Mouse (Mus musculus) midbrain, embryonic 15.5 days (tissue): ENCODE results near the gene U2af1. TPM values are rescaled to one million over a fixed set of nuclear protein-coding genes. Genes with fewer than 3 reads are reported as not detected.
"Not testable (repeated sequence)": the region's sequence is repeated elsewhere in the genome, so short reads cannot be mapped to it uniquely, and the experiment has no call there.

Experiments
- ATAC-seq: fragments of 200-750 bp; cut with Nextera tagmentation; replicated peaks from 2 replicates; pipeline ENCODE4 v1.8.0; 2017; ENCODE audit warnings: moderate TSS enrichment
- H3K27ac ChIP-seq: fragments of 300-500 bp; sonication (generic); 2 replicates; pipeline ENCODE4 v1.5.1; 2015; ENCODE audit warnings: mild to moderate bottlenecking, inconsistent platforms
- H3K27me3 ChIP-seq: fragments of 300-500 bp; sonication (generic); replicated peaks from 2 replicates; pipeline ENCODE4 v1.6.1; 2015; ENCODE audit warnings: inconsistent platforms
- H3K36me3 ChIP-seq: fragments of 300-500 bp; sonication (generic); replicated peaks from 2 replicates; pipeline ENCODE4 v1.6.1; 2015; ENCODE audit warnings: inconsistent platforms
- H3K4me1 ChIP-seq: fragments of 300-500 bp; sonication (generic); 2 replicates; pipeline ENCODE4 v1.6.1; 2015; ENCODE audit warnings: inconsistent platforms
- H3K4me2 ChIP-seq: fragments of 300-500 bp; sonication (generic); 2 replicates; pipeline ENCODE4 v1.6.1; 2015; ENCODE audit warnings: inconsistent platforms, mild to moderate bottlenecking, moderate library complexity
- H3K4me3 ChIP-seq: fragments of 300-500 bp; sonication (generic); 2 replicates; pipeline ENCODE4 v1.5.1; 2015; ENCODE audit warnings: mild to moderate bottlenecking, inconsistent platforms
- H3K9ac ChIP-seq: fragments of 300-500 bp; sonication (generic); 2 replicates; pipeline ENCODE4 v1.6.1; 2015; ENCODE audit warnings: mild to moderate bottlenecking, inconsistent platforms
- H3K9me3 ChIP-seq: fragments of 300-500 bp; sonication (generic); 2 replicates; pipeline ENCODE4 v1.6.1; 2016; ENCODE audit warnings: inconsistent platforms
- WGBS: fragments of 180-500 bp; shearing (Covaris S2); methylation state at CpG from one replicate; pipeline ENCODE4 v1.1.7; 2015; ENCODE audit warnings: mixed read lengths; 5-methylcytosine and 5-hydroxymethylcytosine counted together
- polyA plus RNA-seq: library from polyadenylated mRNA; unstranded; fragments of >200 nt; fragmentation: Nextera tagmentation; extraction: Ambion mirVana; gene quantifications from 2 replicates; pipeline ENCODE4 v1.2.1, GENCODE M21; 2015

The U2af1 gene
- polyA plus RNA-seq, 1 experiment from 2014 or later: 217 TPM

DNA sequence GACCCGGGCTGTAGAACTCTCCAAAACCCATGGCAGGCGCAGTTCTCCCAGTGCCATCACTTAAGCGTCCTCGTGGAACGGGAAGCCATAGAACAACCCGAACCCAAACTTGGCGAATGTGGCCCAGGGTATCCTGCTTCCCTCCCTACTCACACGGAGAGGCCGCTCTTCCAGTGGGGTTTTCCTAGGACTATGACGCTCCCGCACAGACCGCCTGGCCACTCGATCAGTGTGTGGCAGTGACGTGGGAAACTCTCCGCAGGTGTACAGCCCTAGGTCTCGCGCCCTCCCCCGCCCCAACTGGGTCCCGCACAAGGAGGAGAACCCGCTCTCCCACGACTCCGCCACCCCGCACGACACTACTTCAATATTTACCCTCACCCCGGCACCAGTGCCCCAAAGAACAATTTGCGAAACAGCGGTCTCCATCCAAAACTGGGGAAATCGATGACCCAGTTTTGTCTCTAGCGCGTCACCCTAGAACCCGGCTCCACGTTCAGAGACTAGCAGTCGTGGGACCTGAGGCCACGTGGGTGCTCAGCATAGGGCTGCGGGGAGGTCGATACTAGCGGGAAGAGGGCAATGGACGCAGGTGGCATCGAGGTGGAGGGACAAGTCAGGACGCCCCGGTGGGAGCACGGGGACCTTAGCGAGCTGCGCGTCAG, 22.3 kb downstream of the U2af1 start:
- H3K4me3 ChIP-seq: peak overlapping the region; percentile 49
- ATAC-seq: peak; percentile 60
- H3K9me3 ChIP-seq: no peaks in the 10 kb centered on the region
- no peak overlapping the region for H3K27ac ChIP-seq
- H3K36me3 ChIP-seq: no peaks in the 10 kb centered on the region
- peak overlapping the region; percentile 97 for H3K4me2 ChIP-seq
- peak overlapping the region; percentile 33 for H3K9ac ChIP-seq
- H3K27me3 ChIP-seq: peaks cover 22% of the 10 kb centered on the region; the same call in 1 of the 2 replicates
- 5% methylated on average over 45 of the region's 45 CpGs for WGBS
- peaks cover 15% of the 10 kb centered on the region for H3K4me1 ChIP-seq

DNA sequence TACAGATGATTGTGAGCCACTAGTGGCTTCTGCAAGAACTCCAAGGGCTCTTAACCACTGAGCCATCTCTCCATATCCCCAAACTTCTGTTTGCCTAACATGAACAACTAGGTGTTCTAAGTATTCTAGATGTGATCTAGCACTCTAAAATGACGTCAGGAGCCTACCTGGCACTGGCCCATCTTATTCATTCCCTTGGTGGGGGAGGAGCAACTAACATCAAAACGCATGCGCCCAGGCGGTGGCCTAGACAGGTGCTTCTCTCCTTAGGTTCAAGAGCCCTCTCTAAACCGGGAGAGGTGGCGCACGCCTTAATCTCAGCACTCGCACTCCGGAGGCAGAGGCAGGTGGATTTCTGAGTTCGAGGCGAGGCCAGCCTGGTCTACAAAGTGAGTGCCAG, 22.9 kb downstream of the U2af1 start:
- Histone ChIP-seq H3K27ac (no peak overlapping the region), H3K36me3 (no peaks in the 10 kb centered on the region), H3K9ac (no peak overlapping the region), H3K9me3 (no peaks in the 10 kb centered on the region), H3K27me3 (peaks cover 22% of the 10 kb centered on the region; the same call in 1 of the 2 replicates), H3K4me2 (peak overlapping the region; percentile 97; the same call in 1 of the 2 replicates), H3K4me1 (peaks cover 15% of the 10 kb centered on the region), H3K4me3 (no peak overlapping the region)
- 68% methylated on average over 11 of the region's 11 CpGs for WGBS
- no peak for ATAC-seq

DNA sequence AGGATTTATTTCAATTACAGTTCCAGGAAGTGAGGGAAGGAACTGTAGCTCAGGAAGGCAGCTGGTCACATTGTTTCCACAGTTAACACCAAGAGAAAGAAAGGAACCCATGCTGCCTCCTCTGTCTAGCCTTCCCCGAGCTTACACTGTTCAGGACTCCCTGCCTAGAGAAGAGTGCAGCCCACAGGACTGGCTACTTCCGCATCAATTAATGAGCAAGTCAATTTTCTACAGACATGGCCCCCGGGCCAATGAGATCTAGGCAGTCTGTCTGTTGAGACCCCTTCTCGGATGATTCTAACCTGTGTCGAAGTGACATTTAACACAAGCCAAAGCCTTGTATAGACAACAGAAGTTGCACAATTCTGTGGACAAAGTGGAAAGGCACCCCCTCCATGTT, 23.8 kb downstream of the U2af1 start:
- peaks cover 15% of the 10 kb centered on the region for H3K4me1 ChIP-seq
- H3K27ac ChIP-seq: no peak overlapping the region
- no peak overlapping the region for H3K4me3 ChIP-seq
- peaks cover 22% of the 10 kb centered on the region; the same call in 1 of the 2 replicates for H3K27me3 ChIP-seq
- H3K9ac ChIP-seq: no peak overlapping the region
- H3K9me3 ChIP-seq: no peaks in the 10 kb centered on the region
- no peak for ATAC-seq
- WGBS: 71% methylated on average over 5 of the region's 5 CpGs
- H3K36me3 ChIP-seq: no peaks in the 10 kb centered on the region
- no peak overlapping the region for H3K4me2 ChIP-seq

DNA sequence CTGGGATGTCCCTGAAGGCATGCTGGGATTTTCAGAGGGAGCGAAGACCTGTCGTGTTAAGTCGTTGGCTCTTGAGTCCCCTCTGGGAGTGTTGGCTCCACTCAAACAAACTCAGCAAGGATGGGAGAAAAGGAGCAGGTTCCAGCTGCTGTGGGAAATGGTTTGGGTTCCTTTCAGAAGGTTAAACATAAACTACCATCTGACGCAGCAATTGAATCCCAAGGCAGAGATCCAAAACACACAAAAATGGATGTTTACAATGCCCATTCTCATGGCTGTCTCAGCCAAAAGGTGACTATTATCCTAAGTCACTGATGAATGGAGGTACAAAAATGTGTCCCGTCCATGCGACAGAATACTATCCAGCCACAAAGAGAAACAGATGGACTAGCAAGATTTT, 25.7 kb downstream of the U2af1 start:
- H3K9ac ChIP-seq: no peak overlapping the region
- no peaks in the 10 kb centered on the region for H3K36me3 ChIP-seq
- H3K9me3 ChIP-seq: no peaks in the 10 kb centered on the region
- no peak overlapping the region for H3K27ac ChIP-seq
- H3K4me3 ChIP-seq: no peak overlapping the region
- H3K4me1 ChIP-seq: peaks cover 15% of the 10 kb centered on the region
- no peak overlapping the region for H3K4me2 ChIP-seq
- 86% methylated on average over 6 of the region's 6 CpGs for WGBS
- no peak for ATAC-seq
- peaks cover 22% of the 10 kb centered on the region; the same call in 1 of the 2 replicates for H3K27me3 ChIP-seq

GRCm38 (mm10) chr17:31631081-31631800, 27.5 kb downstream of the U2af1 start:
- Histone ChIP-seq H3K9ac (no peak overlapping the region), H3K4me1 (peaks cover 2% of the 10 kb centered on the region), H3K36me3 (no peaks in the 10 kb centered on the region), H3K9me3 (no peaks in the 10 kb centered on the region), H3K27ac (no peak overlapping the region), H3K27me3 (peaks cover 10% of the 10 kb centered on the region; the same call in 1 of the 2 replicates), H3K4me2 (no peak overlapping the region), H3K4me3 (no peak overlapping the region)
- no peak for ATAC-seq
- 84% methylated on average over 10 of the region's 10 CpGs for WGBS

- no peak overlapping the region for H3K4me2 ChIP-seq
- H3K27ac ChIP-seq: no peak overlapping the region
- H3K4me3 ChIP-seq: no peak overlapping the region
- no peaks in the 10 kb centered on the region for H3K4me1 ChIP-seq
- no peaks in the 10 kb centered on the region for H3K36me3 ChIP-seq
- no peak for ATAC-seq
- H3K27me3 ChIP-seq: no peaks in the 10 kb centered on the region
- no peak overlapping the region for H3K9ac ChIP-seq
- H3K9me3 ChIP-seq: no peaks in the 10 kb centered on the region
- 91% methylated on average over 2 of the region's 2 CpGs for WGBS
Observed at GRCm38 (mm10) chr17:31627961-31628360, 30.7 kb downstream of the U2af1 start.

DNA sequence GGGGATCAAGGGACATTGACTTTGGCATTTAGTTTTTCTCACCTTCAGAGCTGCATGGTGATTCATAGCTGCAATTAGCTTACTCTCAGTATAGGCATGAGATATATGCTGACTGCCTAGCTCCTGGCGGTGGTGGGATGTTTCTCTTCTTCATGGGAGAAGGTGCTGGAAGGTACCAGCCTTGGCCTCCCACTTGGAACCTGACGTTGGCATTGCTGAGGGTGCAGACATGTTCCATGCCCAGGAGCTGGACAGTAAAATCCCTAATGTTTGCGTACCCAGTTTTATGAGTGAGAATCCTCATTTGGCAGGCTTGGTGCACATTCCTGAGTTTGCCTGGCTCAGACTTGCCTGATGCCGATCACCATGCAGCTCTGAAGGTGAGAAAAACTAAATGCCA, 35.6 kb downstream of the U2af1 start:
- no peak overlapping the region for H3K4me3 ChIP-seq
- no peaks in the 10 kb centered on the region for H3K4me1 ChIP-seq
- no peaks in the 10 kb centered on the region for H3K27me3 ChIP-seq
- H3K4me2 ChIP-seq: no peak overlapping the region
- no peak overlapping the region for H3K27ac ChIP-seq
- ATAC-seq: no peak
- no peaks in the 10 kb centered on the region for H3K36me3 ChIP-seq
- H3K9me3 ChIP-seq: no peaks in the 10 kb centered on the region
- H3K9ac ChIP-seq: no peak overlapping the region
- whole genome bisulfite sequencing: 93% methylated on average over 4 of the region's 4 CpGs

- H3K4me2 ChIP-seq: no peak overlapping the region
- 83% methylated on average over 4 of the region's 4 CpGs for WGBS
- H3K27me3 ChIP-seq: no peaks in the 10 kb centered on the region
- H3K9ac ChIP-seq: no peak overlapping the region
- H3K9me3 ChIP-seq: no peaks in the 10 kb centered on the region
- no peak overlapping the region for H3K27ac ChIP-seq
- no peaks in the 10 kb centered on the region for H3K36me3 ChIP-seq
- no peaks in the 10 kb centered on the region for H3K4me1 ChIP-seq
- no peak for ATAC-seq
- H3K4me3 ChIP-seq: no peak overlapping the region
Observed at GRCm38 (mm10) chr17:31613086-31613755, 45.5 kb downstream of the U2af1 start.

DNA sequence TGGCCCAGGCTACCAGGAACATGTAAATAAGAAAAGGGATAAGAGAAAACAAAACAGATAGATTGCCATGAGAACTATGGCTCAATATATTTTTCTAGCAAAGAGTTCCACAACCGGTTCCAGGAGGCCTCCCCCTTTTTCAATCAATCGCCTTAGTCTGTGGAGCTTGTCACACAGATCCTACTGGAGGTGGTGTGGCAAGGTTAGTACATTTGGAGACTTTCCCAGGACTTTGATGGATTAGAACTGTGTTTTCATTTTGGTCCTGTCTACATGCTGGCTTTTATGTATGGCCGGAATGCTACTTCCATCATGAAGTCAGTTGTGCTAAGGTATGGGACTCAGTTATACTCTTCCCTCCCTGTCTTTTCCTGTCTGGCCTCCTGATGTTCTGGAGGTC, 48.8 kb downstream of the U2af1 start:
- H3K27ac ChIP-seq: no peak overlapping the region
- no peak overlapping the region for H3K4me2 ChIP-seq
- H3K4me3 ChIP-seq: no peak overlapping the region
- WGBS: 94% methylated on average over 3 of the region's 3 CpGs
- H3K9ac ChIP-seq: no peak overlapping the region
- 0 out of 2 replicates have a peak, but pooled peaks cover under 1% of the 10 kb centered on the region for H3K36me3 ChIP-seq
- no peaks in the 10 kb centered on the region for H3K9me3 ChIP-seq
- no peaks in the 10 kb centered on the region for H3K4me1 ChIP-seq
- no peak for ATAC-seq
- H3K27me3 ChIP-seq: no peaks in the 10 kb centered on the region

DNA sequence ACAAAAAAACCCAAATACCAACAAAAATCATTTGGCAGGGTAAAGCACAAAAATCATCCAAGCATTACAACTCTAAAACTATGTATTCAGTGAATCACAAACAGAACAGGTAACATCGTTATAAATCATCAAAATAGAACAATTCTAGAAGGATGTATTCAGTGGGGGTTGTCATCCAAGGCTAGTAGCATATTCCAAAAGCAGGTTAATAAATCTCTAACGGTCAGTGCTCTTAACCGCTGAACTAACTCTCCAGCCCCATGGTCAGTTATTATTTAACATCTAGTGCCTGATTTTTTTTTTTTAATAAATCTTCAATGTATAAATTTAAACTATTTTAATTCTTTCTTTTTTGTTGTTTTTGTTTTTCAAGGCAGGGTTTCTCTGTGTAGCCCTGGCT, 49.5 kb downstream of the U2af1 start:
- H3K27me3 ChIP-seq, H3K4me3 ChIP-seq, H3K27ac ChIP-seq, H3K36me3 ChIP-seq, ATAC-seq, H3K9ac ChIP-seq, H3K4me2 ChIP-seq, H3K9me3 ChIP-seq, H3K4me1 ChIP-seq: not testable (repeated sequence)
- WGBS: 93% methylated on average over 3 of the region's 3 CpGs

DNA sequence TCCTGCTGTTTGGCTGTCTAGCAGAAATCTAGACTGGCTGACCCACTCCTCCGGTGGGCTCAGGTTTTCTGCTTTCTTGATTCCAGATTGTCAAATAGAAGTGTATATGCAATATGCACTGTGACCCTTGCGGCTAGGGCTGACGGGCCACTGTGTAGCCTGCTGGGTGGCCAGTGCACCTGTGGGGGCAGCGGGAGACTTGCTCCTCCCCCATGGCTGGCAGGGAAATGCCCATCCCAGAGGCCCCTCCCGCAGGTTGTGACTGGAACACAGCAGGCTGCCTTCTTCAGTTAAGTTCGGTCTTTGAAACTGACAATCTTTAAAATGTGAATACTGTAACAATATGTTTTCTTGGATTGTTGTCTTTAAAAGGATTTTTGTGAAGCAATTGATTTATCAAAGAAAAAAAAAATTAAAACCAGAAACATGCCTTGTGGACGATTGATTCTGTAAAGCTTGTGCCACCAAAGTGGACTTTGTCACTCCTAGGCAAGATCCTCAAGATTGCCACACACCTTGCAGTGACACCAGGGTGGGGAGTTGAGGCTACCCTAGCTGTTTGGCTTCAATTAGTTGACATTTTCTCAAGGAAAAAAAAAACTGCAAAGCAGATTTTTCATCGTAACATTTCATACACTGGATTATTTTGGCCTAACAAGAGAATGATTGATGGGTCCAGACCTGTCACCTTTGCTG, 51.3 kb downstream of the U2af1 start:
- H3K27me3 ChIP-seq: no peaks in the 10 kb centered on the region
- no peak overlapping the region for H3K27ac ChIP-seq
- H3K4me2 ChIP-seq: no peak overlapping the region
- no peaks in the 10 kb centered on the region for H3K4me1 ChIP-seq
- H3K9ac ChIP-seq: no peak overlapping the region
- H3K4me3 ChIP-seq: no peak overlapping the region
- H3K36me3 ChIP-seq: peaks cover 13% of the 10 kb centered on the region; the same call in 1 of the 2 replicates
- ATAC-seq: no peak
- H3K9me3 ChIP-seq: no peaks in the 10 kb centered on the region
- WGBS: 87% methylated on average over 8 of the region's 8 CpGs

- Histone ChIP-seq H3K4me3 (no peak overlapping the region), H3K4me2 (no peak overlapping the region), H3K27ac (no peak overlapping the region), H3K27me3 (no peaks in the 10 kb centered on the region), H3K9me3 (no peaks in the 10 kb centered on the region), H3K4me1 (no peaks in the 10 kb centered on the region), H3K36me3 (peaks cover 13% of the 10 kb centered on the region; the same call in 1 of the 2 replicates), H3K9ac (no peak overlapping the region)
- WGBS: 80% methylated on average over 7 of the region's 7 CpGs
- no peak for ATAC-seq
Observed at GRCm38 (mm10) chr17:31606424-31606823, 52.3 kb downstream of the U2af1 start.
